Mouse (Mus musculus) monocyte, adult 5-6 weeks (primary cell): ENCODE measurements around the gene Tll1. TPM values are rescaled to one million over a fixed set of nuclear protein-coding genes. Genes with fewer than 3 reads are reported as not detected.
"Not testable (repeated sequence)": the region's sequence is repeated elsewhere in the genome, so short reads cannot be mapped to it uniquely, and the experiment has no call there.

ENCODE experiments used
- ATAC-seq: fragments of 153-309, 156-312 bp; replicated peaks from 2 replicates; pipeline ENCODE4 v1.8.0; 2017; ENCODE audit warnings: mild to moderate bottlenecking; ENCODE audit not compliant: low TSS enrichment, insufficient number of reproducible peaks, severe bottlenecking, poor library complexity, low FRiP score
- total RNA-seq: library from RNA; stranded (forward); fragments of 200-1000, 200-491, 200-594 nt; gene quantifications from 3 replicates; pipeline ENCODE4 v1.2.3, GENCODE M21; 2017

Gene Tll1
- total RNA-seq, 1 experiment from 2014 or later, result not detected

DNA sequence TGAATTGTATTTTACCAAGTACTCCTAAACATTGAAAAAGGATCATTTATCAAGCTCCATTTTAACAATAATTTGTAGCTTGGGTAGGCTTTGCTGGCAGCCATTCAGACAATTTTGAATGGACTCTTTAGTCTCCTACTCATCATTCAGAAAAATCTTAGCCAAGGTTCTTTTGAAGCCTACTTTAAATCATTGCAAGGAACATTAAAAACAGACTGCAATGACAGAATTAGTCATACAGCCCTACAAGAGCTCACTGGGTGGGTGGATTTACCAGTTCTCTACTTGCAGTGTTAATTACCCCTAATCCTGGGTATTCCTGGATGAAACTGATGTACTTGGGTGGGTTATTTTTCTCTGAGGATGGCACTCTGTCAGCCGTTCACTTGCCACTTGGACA lies 69.5 kb downstream of the Tll1 start:
- ATAC-seq, result no peak

DNA sequence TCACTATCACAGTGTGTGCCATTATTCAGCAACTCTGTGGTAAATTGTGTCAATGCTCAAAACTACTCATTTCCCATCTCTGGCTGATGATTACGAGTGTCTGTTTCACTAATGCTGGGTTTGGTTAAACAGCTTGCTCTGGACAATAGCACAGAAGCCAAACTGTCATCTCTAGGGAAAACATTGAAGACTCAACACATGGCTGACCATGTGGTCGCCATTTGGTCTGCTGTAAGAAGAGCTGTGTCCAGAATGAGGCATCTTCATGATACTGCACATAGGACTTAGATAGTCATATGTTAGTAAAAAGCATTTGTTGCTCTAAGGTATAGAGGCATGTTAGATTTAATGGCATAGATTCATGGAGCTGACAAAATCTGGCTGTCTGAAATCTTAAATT lies 98.9 kb downstream of the Tll1 start:
- ATAC-seq, result no peak

DNA sequence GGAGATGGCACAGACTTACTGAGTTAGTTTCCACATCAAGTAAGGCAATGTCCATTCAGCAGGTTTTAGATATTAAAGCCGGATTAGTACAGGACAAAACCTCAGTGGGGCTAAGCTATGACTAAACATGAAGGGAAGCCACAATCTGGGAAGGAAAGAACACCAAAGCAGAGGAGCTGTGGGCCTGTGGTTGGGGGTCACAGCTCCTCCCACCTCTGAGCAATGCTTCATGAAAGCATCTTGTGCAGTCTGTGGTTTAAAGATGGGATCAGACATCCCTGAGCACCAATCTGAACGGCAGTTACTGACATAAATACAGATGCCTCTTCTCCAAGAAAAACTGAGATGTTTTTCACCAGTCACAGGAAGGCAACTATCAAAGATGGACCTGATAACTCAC lies 132.7 kb downstream of the Tll1 start:
- no peak for ATAC-seq

DNA sequence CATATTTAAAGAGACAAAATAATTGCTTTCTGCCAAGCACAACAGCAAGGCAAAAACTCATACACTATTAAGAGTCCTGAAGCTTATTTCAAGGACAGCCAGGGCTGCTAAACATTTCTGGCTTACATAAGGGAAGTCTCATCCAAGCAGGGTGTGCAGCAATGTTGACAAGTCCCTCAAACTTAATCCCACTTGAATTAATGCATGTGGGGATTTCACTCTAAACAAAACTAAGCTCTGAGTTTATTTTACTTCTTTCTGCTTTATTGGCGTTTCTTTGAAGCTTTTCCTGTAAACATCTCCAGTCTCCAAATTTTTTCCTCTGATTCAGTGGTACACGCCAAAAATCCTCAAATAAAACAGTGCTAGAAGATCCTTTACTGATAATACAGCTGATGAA lies 146.2 kb downstream of the Tll1 start:
- ATAC-seq, result no peak

DNA sequence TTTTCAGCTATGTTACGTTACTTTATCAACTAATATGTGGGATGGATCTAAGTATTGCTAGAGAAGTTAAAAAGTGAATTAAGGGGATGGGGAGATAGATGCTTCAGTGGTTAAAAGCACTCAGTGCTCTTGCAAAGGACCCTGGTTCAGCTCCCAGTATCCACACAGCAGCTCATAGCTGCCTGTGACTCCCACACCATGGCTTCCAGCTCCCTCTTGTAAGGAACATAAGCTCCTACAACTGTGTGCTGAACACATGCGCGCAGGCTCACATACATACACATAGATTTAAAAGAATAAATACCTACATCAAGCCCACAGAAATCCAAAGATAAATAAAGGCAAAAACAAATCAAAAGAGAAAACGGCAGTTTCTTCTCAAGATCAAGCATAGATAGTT lies 148.5 kb downstream of the Tll1 start:
- ATAC-seq, result no peak

DNA sequence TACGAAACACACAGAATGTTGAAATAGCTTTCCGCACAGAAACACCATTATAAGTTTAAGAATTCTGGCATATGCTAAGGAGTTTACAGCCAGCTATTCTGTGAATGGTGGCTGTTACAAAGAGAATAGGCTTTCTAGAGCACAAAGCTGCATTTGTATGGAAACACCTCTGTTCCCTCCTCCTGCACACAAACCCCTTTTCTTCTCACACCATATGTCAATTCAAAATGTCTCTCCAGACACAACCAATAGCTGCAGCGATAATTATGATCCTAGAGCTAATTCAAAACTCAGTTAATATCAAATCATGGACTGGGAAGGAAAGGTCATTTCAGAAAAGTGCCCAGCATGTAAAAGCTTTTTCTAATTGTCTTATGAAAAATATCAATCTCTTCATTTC lies 157.5 kb downstream of the Tll1 start:
- ATAC-seq, result no peak

DNA sequence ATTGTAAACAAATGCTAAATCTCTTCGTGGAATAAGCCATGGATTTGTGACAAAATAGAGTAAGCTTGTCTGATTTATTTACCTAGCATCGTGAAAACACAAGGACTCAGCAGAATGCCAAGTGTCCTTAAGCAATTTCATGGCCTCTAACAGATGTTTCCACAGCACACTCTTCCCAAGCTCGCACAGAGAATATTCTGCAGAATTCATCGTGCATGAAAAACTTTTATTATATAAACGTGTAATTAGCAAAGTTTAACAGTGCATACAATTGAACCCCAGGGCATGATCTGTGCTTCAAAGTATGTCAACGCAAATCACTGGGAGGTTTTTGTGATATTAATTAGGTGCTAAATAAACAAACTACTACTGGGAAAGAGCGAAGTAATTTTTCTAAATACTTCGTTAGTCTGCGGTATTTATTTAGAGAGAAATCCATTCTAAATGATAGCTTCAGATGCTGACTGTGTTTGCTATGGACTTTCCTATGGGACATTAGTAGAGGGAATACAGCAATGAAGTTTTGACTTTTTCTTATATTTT lies 158.0 kb downstream of the Tll1 start:
- ATAC-seq, result no peak

DNA sequence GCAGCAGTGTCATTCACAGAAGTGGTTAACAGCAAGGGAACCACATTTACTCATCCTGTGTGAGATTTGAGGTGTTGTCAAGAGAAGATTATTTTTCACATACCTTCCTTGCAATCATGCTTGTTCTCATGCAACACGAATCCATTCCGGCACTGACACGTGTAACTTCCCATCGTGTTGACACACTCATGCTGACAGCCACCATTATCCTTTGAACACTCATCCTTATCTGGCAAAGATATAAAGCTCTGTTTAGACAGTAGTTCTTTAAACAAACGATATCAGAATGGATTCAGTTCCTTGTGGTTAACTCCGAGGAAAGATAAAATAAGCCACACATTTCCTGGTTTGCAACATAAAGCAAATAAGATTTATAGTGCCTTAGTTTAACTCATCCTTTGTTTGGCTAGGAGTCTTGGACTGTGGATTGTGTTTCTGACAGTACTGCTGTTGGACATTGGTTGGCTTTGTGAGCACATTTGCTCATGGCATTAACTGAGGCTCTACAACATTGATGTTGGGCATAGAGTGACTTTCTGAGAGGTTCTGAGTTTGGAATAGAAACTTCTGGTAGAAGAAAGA lies 164.7 kb downstream of the Tll1 start:
- ATAC-seq, result no peak

DNA sequence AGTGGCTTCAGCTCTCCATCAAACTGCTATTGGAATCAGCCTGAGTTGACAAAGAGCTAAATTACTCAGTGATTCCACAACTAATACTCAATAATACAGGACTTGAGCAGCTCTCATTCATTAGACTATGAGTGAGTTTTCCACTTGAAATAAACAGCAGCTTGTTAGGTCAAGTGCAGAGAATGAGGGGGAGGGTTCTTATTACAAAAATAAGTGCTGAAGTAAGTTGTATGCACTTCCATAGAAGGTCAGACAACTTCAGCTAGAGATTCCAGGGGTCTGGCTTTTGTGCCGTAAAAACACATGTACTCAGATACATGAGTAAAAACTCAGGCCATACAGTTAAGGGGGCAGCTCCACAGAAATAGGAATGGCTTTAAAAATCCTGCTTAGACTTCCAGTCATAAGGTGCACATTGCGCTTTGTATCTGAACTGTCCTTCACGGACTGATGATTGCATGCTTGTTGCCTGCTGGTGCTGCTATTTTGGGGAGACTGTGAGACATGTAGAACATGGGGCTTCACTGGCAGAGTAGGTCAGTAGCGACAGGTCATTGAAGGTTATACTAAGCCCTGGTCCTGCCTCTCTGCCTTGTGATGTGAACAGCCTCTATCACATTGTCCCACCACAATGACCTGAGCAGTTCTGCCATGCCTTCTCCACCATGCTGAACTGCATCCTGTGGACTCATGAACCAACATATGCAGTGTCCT lies 175.2 kb downstream of the Tll1 start:
- no peak for ATAC-seq

DNA sequence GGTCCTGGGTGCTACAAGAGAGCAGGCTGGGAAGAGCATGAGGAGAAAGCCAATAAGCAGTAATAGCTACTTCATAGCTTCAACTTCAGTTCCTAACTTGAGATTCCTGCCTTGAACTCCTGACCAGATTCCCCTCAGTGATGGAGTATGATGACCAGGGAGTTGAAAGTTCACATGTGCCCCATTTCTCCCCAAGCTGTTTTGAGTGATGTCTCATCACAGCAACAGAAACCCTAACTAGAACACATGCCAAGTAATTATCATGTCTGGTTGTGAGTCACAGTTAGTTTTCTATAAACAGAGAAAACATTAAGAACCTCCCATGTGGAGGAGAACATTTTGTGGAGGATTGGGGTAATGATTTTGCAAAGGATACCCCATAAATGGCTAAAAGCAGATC lies 176.0 kb downstream of the Tll1 start:
- ATAC-seq, result no peak

DNA sequence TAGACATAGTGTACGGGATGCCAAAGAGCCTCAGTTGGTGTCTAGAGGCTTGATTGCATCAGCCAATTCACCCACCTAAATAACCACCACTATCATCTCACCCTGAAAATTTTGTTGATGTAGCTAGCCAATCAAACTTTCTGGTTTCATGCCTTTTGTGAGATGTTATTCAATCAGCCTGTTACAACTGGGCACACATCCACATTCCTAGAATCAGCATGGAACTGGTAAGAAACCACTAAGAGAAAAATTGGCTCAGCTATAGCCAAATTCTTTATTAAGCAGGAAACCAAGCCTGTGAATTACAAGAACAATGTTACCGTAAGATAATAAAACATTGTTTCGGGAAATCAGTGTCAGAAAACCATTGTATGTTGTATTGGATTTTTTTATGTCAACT lies 176.5 kb downstream of the Tll1 start:
- ATAC-seq, result no peak

DNA sequence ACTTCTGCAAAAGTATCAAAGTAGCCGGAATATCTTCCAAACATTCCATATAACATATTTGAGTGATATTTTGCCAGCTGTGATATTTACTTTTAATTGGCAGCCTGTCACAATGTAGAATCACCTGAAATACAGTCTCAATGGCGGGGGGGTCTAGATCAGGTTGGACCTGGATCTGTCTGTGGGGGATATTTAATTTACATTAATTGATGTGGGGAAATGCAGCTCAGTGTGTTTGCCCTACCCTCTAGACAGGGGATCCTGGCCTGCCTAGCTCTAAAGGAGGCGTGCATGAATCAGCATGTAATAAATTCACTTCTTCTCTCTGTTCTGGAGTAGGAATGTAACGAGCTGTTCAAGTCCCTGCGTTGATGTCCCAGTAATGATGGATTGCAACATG lies 181.7 kb downstream of the Tll1 start:
- ATAC-seq, result no peak

DNA sequence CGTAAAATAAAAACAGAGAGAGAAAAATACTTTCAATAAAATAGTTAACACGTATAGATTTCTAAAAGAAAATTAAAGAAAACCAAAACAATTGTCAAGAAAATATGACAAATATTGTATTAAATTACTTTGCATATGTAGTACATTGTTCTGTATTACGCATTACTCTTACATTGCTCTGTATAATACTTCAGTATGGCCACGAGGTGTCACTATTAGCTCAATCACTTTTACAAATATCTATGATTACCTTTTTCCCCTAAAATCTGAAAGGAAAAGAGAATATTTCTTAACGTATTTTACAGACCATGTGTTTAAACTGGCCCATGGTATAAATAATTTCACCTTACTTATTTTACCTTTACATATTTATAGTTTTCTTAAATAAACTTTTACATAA lies 182.5 kb downstream of the Tll1 start:
- no peak for ATAC-seq

DNA sequence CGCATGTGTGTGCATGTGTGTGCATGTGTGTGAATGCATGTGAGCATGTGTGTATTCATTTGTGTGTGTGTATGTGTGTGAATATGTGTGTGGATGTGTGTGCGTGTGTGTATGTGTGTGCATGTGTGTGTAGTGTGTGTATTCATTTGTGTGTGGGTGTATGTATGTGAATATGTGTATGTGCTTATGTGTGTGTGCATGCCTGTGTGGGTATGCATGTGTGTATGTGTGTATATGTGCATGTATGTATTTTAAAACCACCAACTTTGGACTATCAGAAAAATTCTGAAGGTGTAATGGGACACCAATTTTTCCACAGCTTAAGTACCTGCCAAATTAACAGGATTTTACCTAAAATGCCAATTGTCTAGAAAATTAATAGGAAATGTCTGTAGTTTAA lies 183.0 kb downstream of the Tll1 start:
- no peak for ATAC-seq

DNA sequence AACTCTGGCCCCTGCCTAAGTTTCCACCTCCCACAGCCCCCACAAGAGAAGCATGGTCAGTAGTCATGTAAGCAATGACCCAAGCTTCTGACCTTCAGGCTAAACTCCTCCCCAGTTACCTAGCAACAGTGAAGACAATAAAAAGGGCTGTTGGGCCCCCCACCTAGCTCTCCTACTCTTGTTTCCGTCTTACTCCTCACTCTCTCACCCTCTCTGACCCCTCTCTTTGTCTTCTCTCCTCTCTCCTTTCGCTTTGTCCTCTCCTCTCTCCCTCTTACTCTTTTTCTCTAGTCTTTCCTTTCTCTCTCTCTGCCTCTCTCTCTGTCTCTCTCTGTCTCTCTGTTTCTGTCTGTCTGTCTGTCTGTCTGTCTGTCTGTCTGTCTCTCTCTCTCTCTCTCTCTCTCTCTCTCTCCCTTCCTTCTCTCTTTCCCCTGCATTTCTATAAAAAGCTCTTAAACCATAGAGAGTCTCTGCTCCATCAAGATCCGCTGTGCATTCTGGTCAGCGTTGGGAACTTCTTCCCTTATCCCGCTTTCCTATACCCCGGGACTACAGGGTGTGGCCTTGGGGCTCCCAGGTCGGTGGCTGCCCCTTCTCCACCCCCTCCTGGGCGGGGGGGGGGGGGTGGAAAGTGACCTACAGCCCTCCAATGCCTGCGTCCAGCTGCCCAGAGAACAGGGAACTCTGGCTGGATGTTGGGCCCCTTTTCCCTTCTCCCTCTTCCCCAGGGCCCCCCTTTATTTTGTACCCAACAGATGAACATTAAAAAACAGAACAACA lies 235.3 kb downstream of the Tll1 start:
- ATAC-seq, result not testable (repeated sequence)
